Mouse (Mus musculus) kidney, adult 2 months (tissue): ENCODE data around the gene Selenos.

Experiments used
- CTCF ChIP-seq: fragments of 200-500 bp; conservative IDR thresholded peaks from 2 replicates; pipeline ENCODE4 v1.5.1; 2011; ENCODE audit warnings: low read depth, mild to moderate bottlenecking, control low read depth, low read length, moderate library complexity, mixed read lengths; ENCODE audit not compliant: insufficient read depth, insufficient read length
- POLR2A ChIP-seq: fragments of 200-500 bp; IDR thresholded peaks from one replicate; pipeline ENCODE4 v1.6.1; 2011; ENCODE audit warnings: low read depth, low read length, control low read depth

DNA sequence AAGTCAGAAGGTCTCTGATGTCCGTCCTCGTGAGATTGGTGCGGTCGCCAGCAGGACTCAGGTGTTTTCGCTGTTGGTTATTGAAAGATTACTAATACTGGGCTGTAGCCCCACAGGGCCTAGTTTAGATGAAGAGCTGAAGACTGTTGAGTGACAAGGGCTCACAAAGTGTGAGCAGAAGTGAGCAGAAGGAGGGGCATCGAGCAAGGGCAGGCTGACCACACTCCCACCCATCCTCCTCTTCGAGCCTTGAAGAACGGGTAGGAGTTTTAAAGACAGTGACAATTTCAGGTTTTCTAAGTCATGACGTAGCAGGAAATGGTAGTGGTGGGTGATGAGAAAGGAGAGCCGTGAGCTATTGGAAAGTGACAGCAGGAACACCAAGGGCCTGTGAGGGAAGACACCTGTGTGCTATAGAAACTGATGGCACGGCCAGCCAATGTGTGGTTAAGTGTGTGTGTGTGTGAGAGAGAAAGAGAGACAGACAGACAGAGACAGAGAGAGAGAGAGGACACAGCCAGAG lies 36.4 kb downstream of the Selenos start:
- TF ChIP-seq CTCF (no peak), POLR2A (no peak)
